Mouse (Mus musculus): Measurements from ENCODE around the gene Fgf13.

Fgf13 gene

GRCm38 (mm10) chrX:59182323-59182722 is 385.5 kb downstream of the Fgf13 start:
- no peak for DNase-seq

DNA sequence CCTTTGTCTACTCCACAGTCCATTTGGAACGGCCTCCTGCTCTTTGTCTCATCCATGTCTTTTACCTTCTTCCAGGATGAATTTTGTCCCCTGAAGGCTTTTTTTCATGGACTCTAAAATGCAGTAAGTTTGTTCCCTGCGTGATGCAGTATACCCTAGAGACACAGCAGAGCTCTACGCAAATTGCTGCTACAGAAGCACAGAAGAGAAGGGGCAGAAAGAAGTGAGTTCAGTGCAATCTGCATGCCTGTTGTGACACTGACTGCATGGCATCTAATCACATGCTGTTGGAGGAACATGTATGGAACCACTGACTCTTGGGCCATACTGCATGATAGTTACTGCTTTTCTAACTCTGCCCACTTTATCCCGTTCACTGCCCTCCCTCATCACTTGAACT is 388.2 kb downstream of the Fgf13 start:
- DNase-seq: no peak

GRCm38 (mm10) chrX:59179081-59179596 is 388.7 kb downstream of the Fgf13 start:
- DNase-seq: peak; percentile 20

DNA sequence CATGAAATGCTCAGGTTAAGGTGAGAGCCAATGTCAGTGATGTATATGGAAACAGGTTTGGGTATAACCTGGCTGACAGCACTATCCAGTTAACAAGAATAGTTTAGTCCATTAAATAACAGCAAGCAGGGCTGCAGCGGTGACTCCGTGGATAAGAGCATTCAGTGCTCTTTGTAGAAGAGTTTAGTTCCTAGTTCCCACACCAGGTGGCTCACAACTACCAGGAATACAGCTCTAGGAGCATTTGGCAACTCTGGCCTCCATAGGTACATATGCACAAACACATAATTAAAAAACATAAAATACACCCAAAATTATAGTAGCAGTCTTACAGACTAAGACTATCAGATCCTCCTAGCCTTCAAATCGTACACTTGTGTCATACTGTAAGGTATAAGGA is 390.2 kb downstream of the Fgf13 start:
- no peak for DNase-seq

GRCm38 (mm10) chrX:59172200-59172599 is 395.7 kb downstream of the Fgf13 start:
- no peak for DNase-seq

GRCm38 (mm10) chrX:59166763-59167162 is 401.1 kb downstream of the Fgf13 start:
- DNase-seq: no peak

- DNase-seq: no peak
Measured at GRCm38 (mm10) chrX:59141947-59142346, 425.9 kb downstream of the Fgf13 start.

DNA sequence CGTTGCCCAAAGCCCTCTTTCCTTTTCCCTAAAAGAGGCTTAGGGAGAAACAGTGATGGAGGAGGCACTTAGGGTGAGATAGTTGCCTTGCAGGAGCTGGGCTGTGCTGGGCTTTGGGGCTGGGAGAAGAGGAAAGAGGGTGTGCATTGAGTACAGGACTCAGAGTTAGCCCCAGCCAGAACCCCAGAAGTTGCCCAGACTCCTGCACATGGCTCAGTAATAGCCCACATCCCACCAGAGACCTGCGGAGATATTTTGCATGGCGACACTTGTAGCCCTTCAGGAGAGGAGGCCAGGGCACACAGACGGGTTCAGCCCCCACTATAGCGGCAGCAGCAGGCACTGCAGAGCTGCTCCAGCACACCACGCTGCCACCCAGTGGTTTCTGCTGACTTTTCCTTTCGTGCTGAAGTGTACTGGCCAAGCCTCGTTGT is 432.9 kb downstream of the Fgf13 start:
- peak; percentile 58 for DNase-seq

- DNase-seq: peak; percentile 26
Measured at GRCm38 (mm10) chrX:59134166-59134861, 433.6 kb downstream of the Fgf13 start.

- peak; percentile 17 for DNase-seq
Measured at GRCm38 (mm10) chrX:59133834-59134165, 434.1 kb downstream of the Fgf13 start.

DNA sequence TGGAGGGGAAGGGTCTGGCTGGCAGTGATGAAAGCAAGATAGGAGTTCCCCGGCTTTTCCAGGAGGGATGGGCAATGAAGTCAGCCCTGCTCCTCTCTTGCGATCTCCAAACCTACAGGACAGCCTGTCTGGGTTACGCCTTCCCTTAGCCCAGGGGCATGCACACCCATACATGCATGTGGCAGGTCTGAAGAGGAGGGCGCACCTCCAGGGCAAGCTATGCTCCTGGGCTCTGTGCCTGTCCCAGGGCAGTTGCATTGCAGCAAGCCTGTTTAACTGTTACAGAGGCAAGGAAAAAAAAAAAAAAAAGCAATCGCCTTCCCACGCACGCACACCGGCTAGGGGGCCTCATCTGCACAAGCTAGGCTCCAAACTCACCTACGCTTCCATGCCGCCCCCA is 434.5 kb downstream of the Fgf13 start:
- peak; percentile 6 for DNase-seq

- DNase-seq: no peak
Measured at GRCm38 (mm10) chrX:59126637-59127036, 441.2 kb downstream of the Fgf13 start.

GRCm38 (mm10) chrX:59113187-59113586 is 454.7 kb downstream of the Fgf13 start:
- DNase-seq: no peak

GRCm38 (mm10) chrX:59085928-59086327 is 481.9 kb downstream of the Fgf13 start:
- no peak for DNase-seq

- no peak for DNase-seq
Measured at GRCm38 (mm10) chrX:59080427-59080826, 487.4 kb downstream of the Fgf13 start.

- no peak for DNase-seq
Measured at GRCm38 (mm10) chrX:59072083-59072482, 495.8 kb downstream of the Fgf13 start.

DNA sequence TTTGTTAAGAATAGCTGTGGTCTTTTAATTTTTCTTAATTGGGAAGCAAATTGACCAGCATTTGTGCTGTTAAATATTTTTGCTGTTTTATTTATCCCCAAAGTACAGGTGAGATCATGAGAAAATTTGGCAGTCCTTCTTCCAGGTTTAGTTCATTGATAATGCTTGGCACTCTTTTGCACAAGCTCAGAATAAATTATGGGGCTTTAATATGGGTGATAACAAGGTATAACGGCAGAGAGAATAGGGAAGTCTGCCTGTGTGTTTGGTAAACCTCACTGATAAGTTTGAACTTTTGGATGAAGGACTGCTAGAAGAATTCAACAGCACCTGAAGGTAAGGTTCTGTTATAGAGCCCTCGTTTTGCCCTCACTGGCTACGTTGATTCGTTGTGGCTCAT is 504.7 kb downstream of the Fgf13 start:
- DNase-seq: no peak

DNA sequence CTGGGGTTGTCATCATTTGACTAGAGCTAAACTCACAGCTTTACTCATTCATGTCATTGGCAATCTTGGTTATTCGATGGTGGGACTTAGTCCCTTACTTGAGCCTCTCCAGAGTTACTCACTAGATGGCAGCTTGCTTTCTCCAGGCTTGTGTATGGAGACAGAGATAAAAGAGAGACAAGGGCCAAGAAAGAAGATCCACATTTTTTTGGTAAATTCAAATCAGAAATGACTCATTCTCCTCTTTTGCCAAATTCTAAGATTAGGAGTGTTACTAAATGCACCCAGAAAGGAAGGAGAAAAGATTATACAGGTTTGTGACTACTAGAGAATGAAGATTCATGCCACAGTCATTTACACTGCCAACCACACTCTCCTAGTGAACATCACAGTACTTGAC is 532.9 kb downstream of the Fgf13 start:
- DNase-seq: no peak

Data from right cerebral cortex, postnatal 14 days (tissue).